Mouse (Mus musculus) retina, postnatal 1 day (tissue): ENCODE measurements around the gene Klra10.
"Not testable (repeated sequence)": the region's sequence is repeated elsewhere in the genome, so short reads cannot be mapped to it uniquely, and the experiment has no call there.

ENCODE experiments used
- DNase-seq: peaks from one replicate; pipeline ENCODE4 v3.0.0-alpha.2; 2012

Klra10 gene

GRCm38 (mm10) chr6:130281828-130282227, at the start of gene Klra10:
Klra10 (minus strand) TSS chr6:130281928.
- not testable (repeated sequence) for DNase-seq

- DNase-seq = no peak
Measured at GRCm38 (mm10) chr6:130287984-130288649, 6.4 kb upstream of the Klra10 start.

DNA sequence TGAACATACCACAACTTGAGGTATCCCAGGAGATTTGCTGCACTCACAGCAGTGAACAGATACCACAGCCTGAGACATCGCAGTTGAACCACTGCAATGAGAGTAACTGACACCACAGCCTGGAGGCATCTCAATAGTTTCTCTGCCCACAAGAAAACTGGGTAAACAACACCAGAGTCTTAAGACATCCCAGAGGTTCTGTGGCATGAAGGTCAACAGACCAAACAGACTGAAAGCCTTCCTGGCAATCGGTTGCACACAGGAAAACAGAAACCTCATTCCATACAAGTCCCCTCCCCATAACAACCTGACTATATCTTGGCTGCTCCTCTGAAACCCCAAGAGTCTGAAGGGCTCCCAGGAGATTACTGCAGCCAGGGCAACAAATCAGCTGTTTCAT, 26.4 kb downstream of the Klra10 start:
- no peak for DNase-seq

DNA sequence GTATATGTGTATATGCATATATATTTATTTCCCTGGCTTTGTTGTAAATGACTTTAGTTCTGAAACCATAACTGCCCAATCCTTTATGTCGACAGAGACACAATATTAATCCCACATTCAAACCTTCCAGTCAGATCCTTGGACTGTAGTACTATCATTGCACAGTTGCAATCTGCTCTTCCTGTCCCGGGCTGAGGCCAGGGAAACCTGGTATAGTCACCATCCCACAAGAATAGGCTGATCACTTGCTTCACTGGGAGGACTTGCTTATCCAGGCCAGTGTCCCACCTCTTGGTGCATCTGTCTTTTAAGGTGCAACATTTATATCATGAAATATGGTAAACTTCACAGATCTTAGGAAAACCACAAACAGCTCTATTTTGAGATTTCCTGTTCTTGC, 44.2 kb downstream of the Klra10 start:
- DNase-seq = no peak

GRCm38 (mm10) chr6:130236635-130237034, 45.1 kb downstream of the Klra10 start:
- no peak for DNase-seq

- DNase-seq = no peak
Measured at GRCm38 (mm10) chr6:130233222-130233621, 48.5 kb downstream of the Klra10 start, which contains the start of gene Klra7. Klra7 (minus strand) TSS chr6:130233322.
